Mouse (Mus musculus) layer of hippocampus, postnatal 10 days (tissue): Measurements from ENCODE around the gene Plscr1. TPM values are rescaled to one million over a fixed set of nuclear protein-coding genes. Genes with fewer than 3 reads are reported as not detected.

Experiments used
- DNase-seq, 2 experiments: peaks; one replicate each; pipeline ENCODE4 v3.0.0; 2021; ENCODE audit warnings: low spot score in 2 of 2
- total RNA-seq, 2 experiments: library from RNA; stranded (reverse); gene quantifications; 2 replicates each; pipeline ENCODE4 v1.2.3; 2021

The Plscr1 gene
- total RNA-seq, 2 experiments from 2014 or later: 1.7 to 1.8 TPM

GRCm38 (mm10) chr9:92253585-92254321 is 4.2 kb downstream of the Plscr1 start:
- DNase-seq: no peak

DNA sequence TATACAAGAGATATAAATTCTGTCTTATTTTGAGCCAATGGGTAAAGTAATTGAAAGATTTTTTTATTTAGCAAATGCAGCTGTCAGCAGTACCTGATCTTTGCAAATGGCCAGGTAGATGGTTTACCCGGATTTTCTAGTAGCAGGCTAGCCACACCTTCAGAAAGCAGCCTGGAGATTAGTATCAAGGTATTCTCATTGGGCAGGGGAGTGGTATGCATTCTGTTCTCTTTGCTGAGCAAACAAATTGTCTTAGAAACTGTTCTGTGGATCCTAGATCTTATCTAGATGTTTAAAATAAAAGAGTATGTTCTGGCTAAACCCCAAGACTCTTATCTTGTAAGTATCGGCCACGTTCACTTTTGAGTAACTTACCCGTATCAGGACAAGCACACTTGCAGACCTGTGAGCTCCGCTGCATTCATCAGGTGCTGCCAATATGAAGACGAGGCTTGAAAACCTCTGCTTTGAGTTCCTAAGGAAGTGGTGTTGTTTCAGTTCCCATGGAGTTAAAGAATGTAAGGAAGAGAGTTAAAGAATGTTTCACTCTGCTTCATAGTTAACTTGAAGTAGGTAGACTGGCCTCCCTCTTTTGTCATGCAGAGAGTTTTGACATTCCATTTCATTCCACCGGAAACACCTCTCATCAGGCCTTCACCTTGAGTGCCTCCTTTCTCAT is 11.1 kb downstream of the Plscr1 start:
- DNase-seq: no peak

DNA sequence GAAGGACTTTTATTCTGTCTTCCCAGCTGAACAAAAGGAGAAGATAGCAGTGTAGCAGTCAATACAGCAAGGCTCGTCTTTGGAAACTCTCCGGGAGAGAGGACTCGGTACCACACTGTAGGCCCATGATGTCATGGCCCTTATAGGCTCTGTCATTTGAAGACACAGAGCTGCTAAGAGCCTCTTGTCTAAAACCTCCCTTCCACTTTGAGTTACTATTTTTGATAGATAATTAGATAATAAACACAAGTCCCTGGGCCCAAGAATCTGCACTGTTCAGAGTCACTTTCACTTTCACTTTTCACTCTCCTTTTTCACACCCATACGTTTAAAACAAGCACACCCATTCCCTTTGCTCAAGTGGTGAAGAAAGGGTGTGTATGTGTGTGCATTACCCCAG is 16.2 kb downstream of the Plscr1 start:
- no peak for DNase-seq

- DNase-seq: no peak
Observed at GRCm38 (mm10) chr9:92266558-92267171, 17.1 kb downstream of the Plscr1 start.

- DNase-seq: no peak
Observed at GRCm38 (mm10) chr9:92267732-92268131, 18.2 kb downstream of the Plscr1 start.

- DNase-seq: no peak
Observed at GRCm38 (mm10) chr9:92269829-92270404, 20.4 kb downstream of the Plscr1 start.

GRCm38 (mm10) chr9:92270927-92271326 is 21.4 kb downstream of the Plscr1 start:
- DNase-seq: peak; percentile 21 to 32

GRCm38 (mm10) chr9:92272650-92273049 is 23.1 kb downstream of the Plscr1 start:
- no peak for DNase-seq

- DNase-seq: no peak
Observed at GRCm38 (mm10) chr9:92273271-92273670, 23.7 kb downstream of the Plscr1 start.

DNA sequence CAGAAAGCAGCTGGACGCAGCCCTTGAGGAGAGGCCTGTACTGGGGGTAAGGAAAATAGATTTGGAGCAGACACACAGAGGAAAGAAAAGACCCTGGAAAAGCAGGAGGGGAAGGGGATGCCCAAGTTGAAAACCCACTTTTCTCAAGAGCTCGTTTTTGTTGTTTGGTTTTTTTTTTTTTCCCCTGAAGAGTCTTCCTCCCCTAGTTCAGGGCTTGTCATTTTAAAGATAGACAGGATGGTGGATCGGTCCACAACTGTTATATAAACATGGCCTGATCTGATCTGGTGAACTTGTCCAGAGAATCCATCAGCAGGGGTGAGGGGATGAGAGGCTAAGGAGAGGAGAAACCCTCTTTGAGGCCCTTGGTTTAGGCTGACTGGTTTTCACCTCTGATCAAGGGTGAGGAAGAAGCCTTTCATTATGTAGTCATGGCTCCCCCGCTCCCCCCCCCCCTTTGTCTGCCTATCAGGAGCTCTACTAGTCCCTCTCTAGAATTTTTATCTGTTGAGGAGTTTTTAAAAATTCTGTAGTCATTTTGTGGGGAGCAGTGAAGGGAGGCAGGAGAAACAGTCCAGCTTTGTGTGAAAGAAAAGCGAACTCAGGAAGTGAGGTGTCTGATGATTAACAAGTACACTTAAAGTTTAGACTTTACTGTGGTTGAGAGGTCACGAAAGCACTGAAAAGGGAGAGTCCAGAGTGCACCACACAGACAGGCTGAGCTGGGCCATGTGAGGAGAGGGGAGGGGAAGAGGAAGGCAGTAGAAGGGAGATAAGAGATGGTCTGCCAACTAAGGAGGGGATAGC is 24.6 kb downstream of the Plscr1 start:
- no peak for DNase-seq

DNA sequence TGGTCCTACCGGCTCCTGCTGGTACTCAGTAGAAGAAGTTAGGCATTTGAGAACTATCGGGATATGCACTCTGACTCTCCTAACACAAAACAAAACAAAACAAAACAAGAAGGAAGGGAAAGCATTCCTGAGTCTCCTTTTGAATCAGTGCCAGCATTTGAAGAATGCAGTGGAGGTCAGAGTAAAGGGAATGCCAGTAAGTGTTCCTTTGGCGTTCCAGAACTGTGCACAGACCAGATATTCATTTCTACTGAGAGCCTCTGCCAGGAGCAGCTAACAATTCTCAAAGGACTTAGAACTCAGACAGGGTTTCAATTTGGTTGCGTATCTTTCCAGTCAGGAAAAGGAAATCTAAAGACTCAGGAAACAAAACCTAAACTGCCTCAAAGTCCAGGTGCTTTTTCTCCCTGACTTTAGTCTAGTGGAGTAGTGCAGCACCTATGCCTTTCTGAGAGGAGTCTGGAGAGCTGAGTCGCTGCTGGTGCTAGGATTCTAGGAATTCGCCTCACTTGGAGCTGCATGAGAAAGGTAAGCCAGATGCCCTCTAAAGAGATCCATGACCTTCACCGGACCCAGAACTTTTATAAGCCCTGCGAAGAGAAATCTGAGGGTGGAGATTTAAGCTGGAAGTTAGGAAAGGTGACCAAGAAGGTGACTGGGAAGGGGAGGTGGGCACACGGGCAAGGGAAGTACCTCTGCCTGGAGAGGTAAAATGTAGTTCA is 26.1 kb downstream of the Plscr1 start, which contains the start of gene Plscr2:
Plscr2 (plus strand) TSS at position 117 of the 722 bp plus-strand sequence.
- DNase-seq: no peak

DNA sequence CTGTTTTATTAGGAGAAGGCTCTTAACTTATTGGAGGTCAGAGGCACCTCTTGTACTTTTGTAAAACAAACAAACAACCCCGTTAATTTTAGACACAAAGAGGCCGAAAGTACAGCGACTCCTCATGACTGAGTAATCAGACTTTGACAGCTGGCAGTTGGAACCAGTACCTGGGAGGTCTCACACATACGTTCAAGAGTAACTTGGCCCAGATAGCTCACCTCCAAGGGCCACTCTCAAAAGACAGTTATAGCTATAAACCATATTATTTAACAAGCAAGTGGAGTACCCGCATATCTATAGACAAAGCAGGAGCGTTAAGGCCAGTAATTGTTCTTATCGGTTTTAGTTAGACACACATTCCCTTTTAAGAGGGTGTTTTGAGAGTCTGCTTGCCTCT is 26.8 kb downstream of the Plscr1 start:
- DNase-seq: no peak

GRCm38 (mm10) chr9:92280048-92280447 is 30.5 kb downstream of the Plscr1 start:
- no peak for DNase-seq

DNA sequence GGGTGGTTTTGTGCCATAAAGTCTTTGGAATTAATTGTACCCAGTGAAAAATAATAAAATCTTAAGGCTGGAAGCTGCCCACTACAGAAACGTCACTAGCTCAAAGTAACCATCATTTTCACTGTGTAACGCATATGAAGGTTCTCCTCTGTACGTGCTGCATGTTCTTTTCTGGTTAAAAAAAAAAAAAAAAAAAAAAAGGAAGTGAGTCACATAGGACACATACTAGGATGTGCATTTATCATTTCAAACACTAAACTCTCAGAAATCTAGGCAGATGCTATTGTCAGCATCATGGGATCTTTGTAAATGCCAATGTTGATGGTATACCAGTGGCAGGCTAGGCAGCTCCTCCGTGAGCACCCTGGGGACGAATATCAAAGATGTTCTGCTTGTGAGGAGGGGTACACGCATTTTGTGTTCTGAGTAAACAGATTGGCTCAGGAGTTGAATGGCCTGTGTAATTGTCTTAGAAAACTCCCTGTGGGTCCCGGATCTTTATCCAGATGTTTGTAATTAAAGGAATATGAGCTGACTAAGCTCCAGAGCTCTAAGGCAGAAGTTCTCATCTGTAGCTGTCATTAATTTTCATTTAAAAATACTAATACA is 33.1 kb downstream of the Plscr1 start:
- DNase-seq: no peak

DNA sequence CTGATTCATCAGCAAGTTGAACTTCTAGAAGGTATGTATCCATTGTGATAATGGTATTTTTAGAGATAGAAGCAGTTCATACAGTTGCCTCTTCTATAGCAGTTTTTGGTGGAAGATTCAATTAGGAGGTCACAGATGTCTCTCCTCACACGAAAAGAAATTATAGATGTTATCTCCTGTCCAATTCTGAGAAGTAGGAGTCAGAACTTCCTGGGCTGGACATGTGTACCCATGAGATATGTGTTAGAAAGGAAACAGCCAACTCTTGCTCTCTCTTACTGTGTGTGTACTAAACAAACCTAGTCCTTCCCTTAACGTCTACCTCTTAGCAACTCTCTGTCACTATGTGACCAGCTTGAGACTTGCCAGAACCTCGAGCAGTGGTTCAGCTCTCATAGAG is 40.1 kb downstream of the Plscr1 start:
- DNase-seq: no peak

DNA sequence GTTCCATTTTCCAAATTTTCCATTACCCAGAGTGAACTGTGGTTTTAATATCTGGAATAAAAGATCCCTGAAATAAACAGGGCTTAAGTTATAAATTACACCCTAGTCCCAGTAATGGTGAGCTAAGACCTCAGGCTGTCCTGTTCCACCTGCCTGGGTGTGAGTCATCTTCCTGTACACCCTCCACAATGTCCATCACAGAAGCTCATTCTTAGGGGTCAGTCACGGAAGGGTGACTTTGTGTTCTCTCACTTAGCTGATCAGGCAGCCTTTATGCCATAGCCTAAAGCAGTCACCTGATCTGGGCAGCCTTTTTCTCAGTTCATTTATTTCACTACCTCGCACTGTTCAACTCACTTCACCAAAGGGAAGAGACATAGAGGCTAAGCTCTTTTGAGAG is 42.6 kb downstream of the Plscr1 start:
- no peak for DNase-seq

GRCm38 (mm10) chr9:92292922-92293321 is 43.4 kb downstream of the Plscr1 start:
- no peak for DNase-seq

- DNase-seq: no peak
Observed at GRCm38 (mm10) chr9:92293560-92294548, 44.3 kb downstream of the Plscr1 start.

- DNase-seq: no peak
Observed at GRCm38 (mm10) chr9:92298288-92298687, 48.7 kb downstream of the Plscr1 start.
